Mouse (Mus musculus) CD8-positive naive resting alpha-beta T cell, adult 2 months (primary cell): ENCODE results near the gene 4930512M02Rik.
A peak's percentile ranks its signal among the peaks of the same experiment; 100 is the strongest.
"Not testable (repeated sequence)": the region's sequence is repeated elsewhere in the genome, so short reads cannot be mapped to it uniquely, and the experiment has no call there.

Source experiments
- DNase-seq, 2 experiments: peaks; one replicate each; pipeline ENCODE4 v3.0.0; 2022; ENCODE audit warnings: low read depth in 2 of 2, low spot score in 2 of 2

The 4930512M02Rik gene

DNA sequence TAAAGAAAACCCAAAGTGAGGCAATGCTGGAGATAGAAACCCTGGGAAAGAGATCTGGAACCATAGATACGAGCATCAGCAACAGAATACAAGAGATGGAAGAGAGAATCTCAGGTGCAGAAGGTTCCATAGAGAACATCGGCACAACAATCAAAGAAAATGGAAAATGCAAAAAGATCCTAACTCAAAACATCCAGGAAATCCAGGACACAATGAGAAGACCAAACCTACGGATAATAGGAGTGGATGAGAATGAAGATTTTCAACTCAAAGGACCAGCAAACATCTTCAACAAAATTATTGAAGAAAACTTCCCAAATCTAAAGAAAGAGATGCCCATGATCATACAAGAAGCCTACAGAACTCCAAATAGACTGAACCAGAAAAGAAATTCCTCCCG lies at the start of gene 4930512M02Rik:
Gene 4930512M02Rik, minus strand, starts transcription at position 101 of the 400 bp plus-strand sequence.
- DNase-seq: not testable (repeated sequence)

- DNase-seq: no peak
Observed at GRCm38 (mm10) chr11:11677165-11677564, 49.5 kb upstream of the 4930512M02Rik start.

DNA sequence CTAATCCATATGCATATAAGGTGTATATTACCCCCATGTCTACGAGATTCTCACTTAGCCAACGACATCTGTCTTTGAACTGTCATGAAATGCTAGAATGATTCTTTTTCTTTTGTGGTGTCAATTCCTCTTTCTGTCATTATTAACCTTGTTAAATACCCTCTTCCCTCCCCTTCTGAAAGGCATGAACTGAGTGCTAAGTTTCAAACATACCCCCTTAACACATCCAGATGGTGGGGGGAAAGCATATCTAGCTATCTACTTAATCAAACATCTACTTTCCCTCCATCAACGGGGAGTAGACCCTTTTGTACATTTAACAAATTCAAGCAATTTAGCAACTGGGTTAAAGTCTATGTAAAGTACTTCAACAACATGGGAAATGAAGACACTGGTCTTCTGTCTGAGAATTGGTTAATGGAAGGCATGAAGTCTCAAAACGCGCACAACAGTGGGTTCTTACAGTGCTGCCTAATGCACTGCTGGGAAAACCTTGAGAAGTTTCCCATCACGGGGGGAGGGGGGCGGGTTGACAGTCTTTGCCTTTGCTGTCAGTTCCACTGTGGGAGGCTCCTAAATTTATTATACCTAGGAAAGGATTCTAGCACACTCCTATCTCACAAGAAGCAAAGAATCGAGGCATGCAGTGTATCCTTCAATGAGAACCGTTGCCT lies 48.6 kb upstream of the 4930512M02Rik start:
- DNase-seq: no peak

- DNase-seq: no peak
Observed at GRCm38 (mm10) chr11:11675063-11675462, 47.4 kb upstream of the 4930512M02Rik start.

DNA sequence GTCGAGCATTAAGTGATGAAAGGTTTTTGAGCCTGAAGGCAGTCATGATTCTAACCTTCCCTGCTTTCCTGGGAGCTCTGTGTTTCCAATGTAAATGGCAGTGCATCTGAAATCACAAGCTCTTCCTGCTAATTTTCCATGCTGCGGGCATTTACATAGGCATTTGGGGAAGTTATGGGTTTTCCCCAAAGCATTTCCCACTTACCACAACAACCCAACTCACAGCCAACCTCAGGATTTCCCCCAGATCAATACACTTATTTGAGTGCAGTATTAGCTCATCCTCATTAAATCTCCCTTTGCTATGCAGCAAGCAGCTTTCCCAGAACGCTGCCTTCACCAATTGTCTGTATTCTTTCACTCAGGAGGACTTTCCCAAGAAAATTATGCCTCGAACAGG lies 45.3 kb upstream of the 4930512M02Rik start:
- DNase-seq: no peak

GRCm38 (mm10) chr11:11667922-11668290 lies 40.3 kb upstream of the 4930512M02Rik start:
- DNase-seq: peak in 1 of 2 experiments; percentile 31

- DNase-seq: no peak
Observed at GRCm38 (mm10) chr11:11667254-11667921, 39.8 kb upstream of the 4930512M02Rik start.

DNA sequence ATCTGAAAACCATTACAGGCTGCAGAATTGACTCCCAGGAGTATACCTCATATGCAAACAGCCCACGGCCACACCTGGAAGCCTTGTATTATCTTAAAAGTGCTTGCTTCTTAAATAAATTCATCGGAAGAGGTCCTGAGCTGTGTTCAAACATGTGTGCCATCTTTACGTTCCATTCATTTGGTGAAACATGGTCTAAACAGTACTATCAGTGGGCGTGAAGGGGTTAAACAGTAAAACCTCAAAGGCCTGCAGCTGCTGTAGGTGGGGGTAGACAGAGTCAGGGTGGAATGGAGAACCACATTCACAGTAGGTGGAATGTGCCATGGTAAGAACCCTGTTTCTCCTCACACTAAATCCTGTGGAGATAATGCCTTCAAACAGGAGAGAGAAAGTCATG lies 33.0 kb upstream of the 4930512M02Rik start:
- DNase-seq: no peak

GRCm38 (mm10) chr11:11658834-11659233 lies 31.2 kb upstream of the 4930512M02Rik start:
- no peak for DNase-seq

GRCm38 (mm10) chr11:11657634-11658033 lies 30.0 kb upstream of the 4930512M02Rik start:
- no peak for DNase-seq

DNA sequence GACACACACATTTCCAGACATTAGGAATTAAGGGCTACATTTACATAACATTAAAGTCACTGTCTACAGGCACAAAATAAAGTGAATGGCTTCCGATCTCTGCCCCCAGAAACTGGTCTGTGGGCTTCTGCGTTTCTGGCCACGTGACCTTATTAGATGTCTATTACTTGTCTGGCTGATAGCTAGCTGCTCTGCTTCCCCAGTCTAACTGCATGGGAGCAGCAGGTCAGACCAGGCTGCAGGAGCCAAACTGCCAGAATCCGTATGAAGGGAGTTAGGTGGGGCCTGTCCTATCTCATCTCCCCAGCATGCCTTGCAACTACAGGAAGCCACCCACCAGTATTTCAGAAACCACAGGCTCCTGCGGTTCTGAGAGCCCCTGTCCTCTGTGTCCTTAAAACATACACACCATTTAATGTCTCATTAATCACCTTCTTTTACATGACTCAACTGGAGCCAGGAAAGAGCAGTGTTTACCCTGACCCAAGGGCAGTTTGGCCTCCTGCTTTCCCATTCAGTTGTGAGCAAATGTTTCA lies 29.4 kb upstream of the 4930512M02Rik start:
- peak; percentile 33 to 58 for DNase-seq

DNA sequence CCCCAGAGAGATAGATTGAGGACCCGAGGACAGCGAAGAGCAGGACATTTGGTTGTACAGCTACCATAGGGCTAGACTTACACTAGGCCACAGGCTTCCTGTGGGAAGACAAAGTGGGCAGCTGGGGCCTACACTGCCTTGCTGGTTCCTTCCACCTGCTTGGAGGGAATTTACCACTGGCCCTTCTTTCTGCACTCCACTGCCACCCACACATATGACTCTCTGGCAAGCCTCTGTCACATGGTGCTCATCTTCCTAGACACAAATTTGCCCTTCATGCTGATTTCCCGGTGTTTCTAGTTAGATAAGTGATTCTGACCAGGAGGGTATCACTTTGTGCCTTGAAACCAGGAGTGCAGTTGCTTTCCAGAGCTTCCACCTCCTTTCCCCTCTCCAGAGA lies 28.8 kb upstream of the 4930512M02Rik start:
- no peak for DNase-seq

DNA sequence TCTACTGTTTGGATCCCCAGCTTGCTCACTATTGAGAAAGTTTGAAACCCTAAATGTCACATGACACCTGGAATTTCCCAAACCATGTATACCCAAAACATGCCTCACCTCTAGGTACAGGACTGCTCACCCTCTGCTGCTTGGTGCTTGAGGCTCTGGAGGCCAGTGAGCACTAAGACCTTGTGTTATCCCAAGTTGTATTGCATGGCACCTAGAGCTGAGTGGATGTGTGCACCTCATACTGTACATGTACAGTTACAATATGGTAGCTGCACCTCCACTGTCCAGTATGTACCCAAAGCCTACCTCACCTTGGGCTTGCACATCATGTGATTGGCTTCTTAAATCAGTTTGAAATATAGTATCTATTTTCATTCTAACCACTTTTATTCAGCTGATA lies 16.7 kb upstream of the 4930512M02Rik start:
- no peak for DNase-seq

DNA sequence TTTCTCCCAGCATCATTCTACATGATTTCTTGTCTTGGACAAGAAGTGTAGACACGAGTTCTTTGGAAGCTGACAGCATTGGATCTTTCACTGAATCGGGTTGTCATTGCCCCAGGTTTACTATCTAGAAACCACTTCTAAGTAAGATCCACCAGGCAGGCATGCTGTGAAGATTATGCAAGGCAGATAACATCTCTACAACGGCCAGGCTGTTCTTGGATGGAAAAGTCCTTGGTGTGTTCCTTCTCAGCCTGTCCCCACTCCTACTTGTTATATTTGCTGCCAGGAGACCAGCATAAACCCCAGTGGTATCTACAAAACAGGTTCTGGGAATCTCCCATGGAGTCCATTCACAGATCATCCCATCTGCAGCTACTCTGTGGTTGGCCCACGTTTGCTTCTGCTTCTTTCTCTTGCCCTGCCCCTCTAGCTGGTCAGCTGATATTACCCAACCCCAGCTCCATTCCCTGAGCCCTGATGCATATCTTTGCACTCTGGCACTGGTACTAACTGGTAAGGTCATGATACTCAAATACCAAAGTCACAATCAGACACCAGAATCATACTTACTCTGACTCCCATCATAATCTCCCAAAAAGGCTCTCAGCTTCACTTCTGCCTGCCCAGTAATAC lies 3.4 kb downstream of the 4930512M02Rik start:
- no peak for DNase-seq

DNA sequence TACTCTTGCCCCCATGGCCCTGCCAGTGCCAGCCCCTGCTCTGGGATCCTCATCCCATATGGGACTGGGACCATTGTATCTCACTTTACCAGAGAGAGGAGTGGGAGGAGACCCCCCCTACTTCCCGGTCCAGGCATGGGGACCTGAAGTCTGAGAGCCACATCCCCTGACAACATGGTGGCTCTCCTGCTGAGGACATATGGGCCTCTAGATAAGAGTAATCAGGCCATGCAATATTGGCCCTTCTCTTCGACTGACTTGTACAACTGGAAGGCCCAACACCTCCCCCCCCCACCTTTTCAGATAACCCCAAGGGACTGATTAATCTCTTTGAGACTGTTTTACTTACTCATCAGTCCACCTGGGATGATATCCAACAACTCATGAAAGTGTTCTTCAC lies 18.4 kb downstream of the 4930512M02Rik start:
- DNase-seq: no peak

GRCm38 (mm10) chr11:11587327-11587726 lies 40.3 kb downstream of the 4930512M02Rik start:
- DNase-seq: no peak

DNA sequence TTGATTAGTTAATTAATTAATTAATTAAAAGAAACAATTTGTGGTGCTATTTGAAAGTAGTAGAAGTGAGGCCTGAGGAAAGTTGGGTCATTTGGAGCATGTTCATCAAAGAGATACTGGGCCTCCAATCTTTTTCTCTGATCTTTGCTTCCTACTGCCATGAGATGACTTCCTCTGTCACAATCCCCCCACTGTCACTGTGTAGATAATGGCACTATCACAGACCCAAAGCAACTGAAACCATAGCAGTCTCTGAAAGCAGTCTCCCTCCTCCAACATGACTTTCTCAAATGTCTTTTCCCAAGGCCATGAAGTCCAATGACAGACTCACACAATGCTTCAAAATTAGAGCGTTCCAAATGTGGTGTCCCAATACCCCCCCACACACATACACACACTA lies 41.2 kb downstream of the 4930512M02Rik start:
- no peak for DNase-seq

GRCm38 (mm10) chr11:11573691-11574090 lies 53.9 kb downstream of the 4930512M02Rik start:
- peak in 1 of 2 experiments; percentile 58 for DNase-seq

DNA sequence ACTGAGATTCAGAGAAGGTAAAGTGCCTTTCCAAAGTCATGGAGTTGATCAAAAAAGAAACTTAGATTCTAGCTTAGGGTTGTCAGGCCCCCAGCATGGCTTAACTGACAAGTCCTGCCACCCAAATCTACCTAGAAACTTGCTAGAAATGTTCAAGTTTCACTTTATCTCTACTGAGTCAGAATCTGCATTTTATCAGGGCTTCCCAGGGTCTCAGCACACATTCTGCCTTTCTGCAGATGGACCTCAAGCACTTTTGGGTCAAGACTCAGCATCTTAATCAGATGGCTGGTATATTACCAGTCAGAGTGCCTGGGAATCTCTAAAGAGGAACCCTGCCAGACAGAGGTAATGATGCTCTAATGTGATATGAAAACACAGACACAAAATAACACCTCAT lies 56.9 kb downstream of the 4930512M02Rik start:
- DNase-seq: no peak

GRCm38 (mm10) chr11:11569466-11570132 lies 58.0 kb downstream of the 4930512M02Rik start:
- peak; percentile 71 to 73 for DNase-seq

GRCm38 (mm10) chr11:11568033-11568432 lies 59.6 kb downstream of the 4930512M02Rik start:
- DNase-seq: no peak
